In the genomic region with DNA sequence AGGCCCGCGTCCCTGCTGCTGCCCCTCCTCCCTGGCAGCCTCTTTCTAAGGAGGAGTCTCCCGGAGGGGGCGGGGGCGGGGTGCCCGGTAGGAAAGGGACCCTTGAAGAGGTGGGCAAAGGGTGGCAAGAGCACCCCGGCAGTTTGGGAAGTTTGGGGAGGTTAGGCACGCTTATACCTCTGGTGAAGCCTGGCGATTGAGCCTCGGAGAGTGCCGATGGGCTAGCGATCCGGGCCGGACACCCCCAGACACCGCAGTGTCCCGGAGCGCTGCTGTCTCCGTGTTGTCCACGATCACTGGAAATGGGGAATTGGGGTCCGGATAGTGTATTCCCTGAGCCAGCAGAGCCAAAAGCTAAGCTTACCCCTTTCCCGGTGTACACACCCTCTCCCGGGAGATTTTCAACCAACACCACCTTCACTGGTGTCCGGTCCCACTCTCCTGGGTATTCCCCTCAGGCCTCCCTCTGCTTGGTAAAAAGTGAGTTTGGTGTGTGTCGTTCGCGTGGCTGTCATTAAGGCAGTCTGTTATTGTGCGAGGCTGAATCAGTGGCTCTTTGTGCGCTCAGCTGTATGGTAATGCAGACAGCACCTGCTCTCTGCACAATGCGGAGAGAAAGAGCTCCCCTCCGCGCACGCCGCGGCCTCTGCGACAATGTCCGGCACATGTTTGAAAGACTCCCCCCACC, we compare ENCODE assay signal across 8 mouse cellular contexts. TPM values are rescaled to one million over a fixed set of nuclear protein-coding genes. Genes with fewer than 3 reads are reported as not detected.
A peak's percentile ranks its signal among the peaks of the same experiment; 100 is the strongest.
DNase-seq lines count a peak whose midpoint lies in the region; ATAC-seq lines count a peak whose summit lies in the region.

Gene Dll1, minus strand, starts transcription at position 379 of the 688 bp plus-strand sequence.

- H3K4me3 ChIP-seq in megakaryocyte, embryonic 14.5 days (replicated peaks) = peak within 1 kb of the TSS; percentile 94
- peak within 1 kb of the TSS; percentile 59 for H3K4me3 ChIP-seq in embryonic facial prominence, embryonic 14.5 days (ENCODE audit: low read depth, low read length)
- peak within 1 kb of the TSS; percentile 85 for H3K4me3 ChIP-seq in hindbrain, embryonic 13.5 days

- ATAC-seq in megakaryocyte, adult 5-6 weeks (ENCODE audit: poor library complexity, severe bottlenecking) = no peak
- ATAC-seq in embryonic facial prominence, embryonic 14.5 days (ENCODE audit: low read depth) = peak; percentile 32; the same call in 1 of the 2 replicates
- peak; percentile 44 for ATAC-seq in hindbrain, embryonic 13.5 days (ENCODE audit: low FRiP score)
- ATAC-seq in monocyte, adult 5-6 weeks (replicated peaks; ENCODE audit: insufficient number of reproducible peaks, low FRiP score, low TSS enrichment, poor library complexity, severe bottlenecking) = no peak

- peak within 1 kb of the TSS; percentile 39; the same call in 1 of the 2 replicates for H3K27ac ChIP-seq in embryonic facial prominence, embryonic 14.5 days (replicated peaks; ENCODE audit: low read depth, low read length)
- peak within 1 kb of the TSS; percentile 99 for H3K27ac ChIP-seq in hindbrain, embryonic 13.5 days

- peaks cover 58% of the 10 kb centered on the region for H3K4me1 ChIP-seq in megakaryocyte, embryonic 14.5 days
- H3K4me1 ChIP-seq in embryonic facial prominence, embryonic 14.5 days (ENCODE audit: control insufficient read depth, insufficient read depth, low read length) = peaks cover 23% of the 10 kb centered on the region
- peaks cover 80% of the 10 kb centered on the region for H3K4me1 ChIP-seq in hindbrain, embryonic 13.5 days (replicated peaks)

- 0 out of 2 replicates have a peak, but pooled peaks cover 3% of the 10 kb centered on the region for H3K9me3 ChIP-seq in megakaryocyte, embryonic 14.5 days
- no peaks in the 10 kb centered on the region for H3K9me3 ChIP-seq in embryonic facial prominence, embryonic 14.5 days (ENCODE audit: control insufficient read depth, low read length)
- H3K9me3 ChIP-seq in hindbrain, embryonic 13.5 days = no peaks in the 10 kb centered on the region

- peak; percentile 68 to 75 for DNase-seq in cerebellum, postnatal 10 days
- no peak for DNase-seq in cerebellum, adult 9-11 months
- DNase-seq in embryonic facial prominence, embryonic 14.5 days (ENCODE audit: low spot score) = peak; percentile 80
- peak; percentile 78 for DNase-seq in mesoderm, embryonic 11.5 days (ENCODE audit: low read depth, low spot score)

- 1% methylated on average over 29 of the region's 36 CpGs for WGBS in embryonic facial prominence, embryonic 14.5 days
- WGBS in hindbrain, embryonic 13.5 days = under 1% methylated on average over 36 of the region's 36 CpGs

- H3K27me3 ChIP-seq in megakaryocyte, embryonic 14.5 days (replicated peaks) = peaks cover 100% of the 10 kb centered on the region
- peaks cover 90% of the 10 kb centered on the region for H3K27me3 ChIP-seq in embryonic facial prominence, embryonic 14.5 days (replicated peaks; ENCODE audit: control insufficient read depth, insufficient read depth, low read length)
- no peaks in the 10 kb centered on the region for H3K27me3 ChIP-seq in hindbrain, embryonic 13.5 days

- H3K4me2 ChIP-seq in embryonic facial prominence, embryonic 14.5 days (ENCODE audit: low read depth, low read length) = peak within 1 kb of the TSS; percentile 99
- H3K4me2 ChIP-seq in hindbrain, embryonic 13.5 days = peak within 1 kb of the TSS; percentile 88

- H3K36me3 ChIP-seq in megakaryocyte, embryonic 14.5 days (replicated peaks; ENCODE audit: low read length) = no peaks in the 10 kb centered on the region
- no peaks in the 10 kb centered on the region for H3K36me3 ChIP-seq in embryonic facial prominence, embryonic 14.5 days (ENCODE audit: control insufficient read depth, insufficient read depth, low read length)
- peaks cover 1% of the 10 kb centered on the region; the same call in 1 of the 2 replicates for H3K36me3 ChIP-seq in hindbrain, embryonic 13.5 days

- peak within 1 kb of the TSS; percentile 60 for H3K9ac ChIP-seq in embryonic facial prominence, embryonic 14.5 days (ENCODE audit: low read depth, low read length)
- H3K9ac ChIP-seq in hindbrain, embryonic 13.5 days = peak within 1 kb of the TSS; percentile 97

RNA-seq across cellular contexts. Expression of gene Dll1, which starts in this region (rescaled TPM):
- 0.22 TPM in 1 of 2 replicates, not detected in the other for polyA plus RNA-seq in megakaryocyte, embryonic 14.5 days (2012; ENCODE audit: insufficient read depth, low replicate concordance)
- not detected in 2 replicates for total RNA-seq in megakaryocyte, adult 5-6 weeks (2015)
- total RNA-seq in megakaryocyte, adult 5-6 weeks (2017) = 0.11 TPM in 1 of 2 replicates, not detected in the other
- 8.4 and 8.7 TPM in 2 replicates for polyA plus RNA-seq in embryonic facial prominence, embryonic 14.5 days (2014; fragmentation: Nextera tagmentation; extraction: Ambion mirVana)
- polyA plus RNA-seq in hindbrain, embryonic 13.5 days (2015; fragmentation: Nextera tagmentation; extraction: Ambion mirVana) = 27.1 and 29.7 TPM in 2 replicates
- total RNA-seq in monocyte, adult 5-6 weeks (2017) = 0.19 to 1.4 TPM in 2 of 3 replicates, not detected in the other

Comparison
In these comparisons a context has a peak if more than half of its experiments do, and no peak if none do; other contexts are left out.
1. ATAC-seq: peak in embryonic facial prominence, embryonic 14.5 days (single experiment) and hindbrain, embryonic 13.5 days (single experiment); none in megakaryocyte, adult 5-6 weeks (single experiment) and monocyte, adult 5-6 weeks (single experiment).
2. Peak in every context shown above with its lines, with median percentiles within 50 percentile points of each other: H3K4me3 ChIP-seq.